Mouse (Mus musculus): ENCODE measurements around the gene Creld1.

The Creld1 gene

DNA sequence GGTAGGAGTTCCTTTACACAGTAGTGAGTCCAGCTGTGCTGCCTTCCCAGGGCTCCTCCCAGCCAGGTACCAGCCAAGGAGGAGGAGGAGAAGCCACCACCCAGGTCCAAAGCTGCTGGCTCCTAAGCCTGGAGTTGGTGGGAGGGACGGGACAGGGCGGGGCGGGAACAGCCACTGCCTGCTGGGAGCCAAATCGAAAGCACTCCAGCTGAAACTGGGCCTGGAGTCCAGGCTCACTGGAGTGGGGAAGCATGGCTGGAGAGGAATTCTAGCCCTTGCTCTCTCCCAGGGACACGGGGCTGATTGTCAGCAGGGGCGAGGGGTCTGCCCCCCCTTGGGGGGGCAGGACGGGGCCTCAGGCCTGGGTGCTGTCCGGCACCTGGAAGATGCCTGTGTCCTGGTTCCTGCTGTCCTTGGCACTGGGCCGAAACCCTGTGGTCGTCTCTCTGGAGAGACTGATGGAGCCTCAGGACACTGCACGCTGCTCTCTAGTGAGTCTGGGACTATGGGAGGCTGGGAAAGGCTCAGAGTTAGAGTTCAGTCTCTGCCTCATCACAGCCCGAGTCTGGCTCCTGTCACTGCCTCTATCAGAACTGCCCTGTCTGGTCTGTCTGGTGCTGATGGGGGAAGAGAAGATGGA, 11.7 kb upstream of the Creld1 start, which contains the start of gene Il17rc:
Il17rc (plus strand) TSS at position 131 of the 640 bp plus-strand sequence.
- WGBS, result 43% methylated on average over 12 of the region's 12 CpGs

DNA sequence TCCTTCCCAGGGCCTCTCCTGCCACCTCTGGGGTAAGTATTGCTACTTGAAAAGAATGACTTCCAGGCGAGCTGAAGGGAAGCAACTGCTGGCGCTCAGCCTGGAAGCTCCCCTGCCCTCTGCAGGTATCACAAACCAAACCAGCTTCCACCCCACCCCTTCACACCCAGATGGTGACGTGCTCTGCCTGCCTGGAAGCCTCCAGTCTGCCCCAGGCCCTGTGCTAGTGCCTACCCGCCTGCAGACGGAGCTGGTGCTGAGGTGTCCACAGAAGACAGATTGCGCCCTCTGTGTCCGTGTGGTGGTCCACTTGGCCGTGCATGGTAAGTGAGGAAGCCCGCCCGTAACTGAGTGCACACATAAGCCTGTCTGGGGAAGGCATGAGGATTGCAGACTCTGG, 11.0 kb upstream of the Creld1 start:
- 87% methylated on average over 10 of the region's 10 CpGs for WGBS

DNA sequence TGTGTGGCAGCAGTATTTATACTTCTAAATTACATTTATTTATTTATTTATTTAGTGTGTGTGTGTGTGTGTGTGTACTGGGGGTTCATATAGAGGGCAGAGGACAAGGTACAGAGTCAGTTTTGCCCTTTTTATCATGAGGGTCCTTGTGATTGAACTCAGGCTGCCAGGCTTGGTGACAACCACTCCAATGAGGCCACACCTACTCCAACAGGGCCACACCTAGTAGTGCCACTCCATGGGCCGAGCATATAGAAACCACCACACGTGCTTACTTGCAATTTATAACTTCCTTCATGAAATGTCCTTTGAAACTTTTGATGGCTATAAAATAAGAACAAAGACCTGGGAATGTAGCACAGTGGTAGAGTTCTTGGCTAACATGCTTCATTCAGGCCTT, 9.9 kb upstream of the Creld1 start:
- 93% methylated on average over 2 of the region's 2 CpGs for WGBS

DNA sequence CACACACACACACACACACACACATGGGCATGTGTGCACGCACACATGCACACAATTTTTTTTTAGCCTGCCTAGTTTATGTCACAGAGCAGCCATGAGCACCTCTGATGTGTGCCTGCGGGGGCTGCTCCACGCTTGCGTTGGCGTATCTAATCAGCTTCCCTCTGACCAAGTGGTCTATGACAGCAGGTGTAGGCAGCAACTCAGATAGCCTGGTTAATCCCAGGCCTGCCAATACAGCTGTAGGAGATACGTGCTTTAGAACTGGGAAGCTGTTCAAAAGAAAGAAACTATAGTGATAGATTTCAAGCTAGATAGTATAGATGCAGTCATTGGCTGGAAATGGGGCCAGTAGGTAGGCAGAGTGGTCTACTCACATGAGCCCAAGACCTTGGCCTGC, 9.4 kb upstream of the Creld1 start:
- WGBS, result 88% methylated on average over 6 of the region's 6 CpGs

DNA sequence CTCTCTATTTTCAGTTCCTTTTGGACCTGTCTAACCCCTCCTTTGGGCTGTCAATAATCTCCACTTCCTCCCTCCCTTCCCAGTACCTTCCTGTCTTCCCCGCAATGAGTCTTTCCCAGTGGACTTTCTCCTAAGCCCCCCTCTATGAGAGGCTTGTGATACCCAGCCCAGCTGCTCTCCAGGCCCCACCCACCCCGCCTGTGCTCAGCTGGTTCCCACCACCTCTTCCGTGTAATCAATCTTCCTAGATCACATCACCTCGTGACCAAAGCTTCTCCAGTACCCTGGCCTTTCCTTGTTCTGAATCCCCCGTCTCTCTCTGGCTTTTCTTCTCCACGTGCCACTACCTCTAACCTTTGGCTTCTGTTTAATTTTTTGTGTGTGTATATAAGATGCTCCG, 5.7 kb upstream of the Creld1 start:
- 79% methylated on average over 7 of the region's 7 CpGs for WGBS

DNA sequence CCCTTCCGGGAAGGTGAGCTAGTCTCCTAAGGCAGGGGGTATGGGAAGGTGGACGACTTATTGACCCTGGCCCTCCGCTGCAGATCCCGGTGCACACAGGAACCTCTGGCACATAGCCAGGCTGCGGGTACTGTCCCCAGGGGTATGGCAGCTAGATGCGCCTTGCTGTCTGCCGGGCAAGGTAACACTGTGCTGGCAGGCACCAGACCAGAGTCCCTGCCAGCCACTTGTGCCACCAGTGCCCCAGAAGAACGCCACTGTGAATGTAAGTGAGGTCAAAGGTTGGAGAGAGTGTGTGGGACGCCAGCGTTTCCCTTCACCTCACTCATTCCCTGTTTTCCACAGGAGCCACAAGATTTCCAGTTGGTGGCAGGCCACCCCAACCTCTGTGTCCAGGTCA, 4.2 kb upstream of the Creld1 start:
- WGBS, result 84% methylated on average over 10 of the region's 10 CpGs

DNA sequence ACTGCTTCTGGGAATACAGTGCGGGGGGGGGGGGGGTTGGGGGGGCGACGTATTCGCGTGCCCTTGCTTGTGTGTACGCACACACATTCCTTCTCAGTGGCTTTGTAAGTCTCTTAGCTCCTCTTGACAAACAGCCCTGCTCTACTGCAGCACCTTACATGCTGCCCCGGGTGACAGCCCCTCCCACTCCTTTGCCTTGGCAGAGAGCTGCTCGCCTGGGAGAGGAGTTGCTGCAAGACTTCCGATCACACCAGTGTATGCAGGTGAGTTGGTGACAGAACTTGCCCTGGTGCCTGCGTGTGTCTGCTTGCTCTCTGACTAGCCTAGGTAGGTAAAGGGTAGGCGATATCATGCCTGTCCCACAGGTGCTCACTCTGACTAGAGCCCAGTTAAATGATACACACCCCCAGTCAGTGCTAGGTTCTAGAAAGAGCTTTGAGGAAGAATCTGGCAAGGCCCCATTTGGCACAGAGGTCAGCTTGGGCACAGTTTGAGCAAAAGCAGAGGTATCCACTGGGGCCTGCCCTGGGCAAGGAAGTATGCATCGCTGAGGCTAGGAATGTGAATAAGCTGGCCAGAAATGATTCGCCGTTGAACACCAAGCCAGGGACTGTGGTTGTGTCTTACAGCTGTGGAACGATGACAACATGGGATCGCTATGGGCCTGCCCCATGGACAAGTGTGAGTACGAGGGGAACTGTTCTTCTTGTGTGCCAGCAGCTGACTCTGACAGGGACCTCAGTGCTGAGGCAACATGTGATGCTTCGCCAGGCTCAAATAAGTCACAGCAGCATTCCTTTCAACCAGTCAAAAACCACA, 2.3 kb upstream of the Creld1 start:
- 65% methylated on average over 18 of the region's 18 CpGs for WGBS

DNA sequence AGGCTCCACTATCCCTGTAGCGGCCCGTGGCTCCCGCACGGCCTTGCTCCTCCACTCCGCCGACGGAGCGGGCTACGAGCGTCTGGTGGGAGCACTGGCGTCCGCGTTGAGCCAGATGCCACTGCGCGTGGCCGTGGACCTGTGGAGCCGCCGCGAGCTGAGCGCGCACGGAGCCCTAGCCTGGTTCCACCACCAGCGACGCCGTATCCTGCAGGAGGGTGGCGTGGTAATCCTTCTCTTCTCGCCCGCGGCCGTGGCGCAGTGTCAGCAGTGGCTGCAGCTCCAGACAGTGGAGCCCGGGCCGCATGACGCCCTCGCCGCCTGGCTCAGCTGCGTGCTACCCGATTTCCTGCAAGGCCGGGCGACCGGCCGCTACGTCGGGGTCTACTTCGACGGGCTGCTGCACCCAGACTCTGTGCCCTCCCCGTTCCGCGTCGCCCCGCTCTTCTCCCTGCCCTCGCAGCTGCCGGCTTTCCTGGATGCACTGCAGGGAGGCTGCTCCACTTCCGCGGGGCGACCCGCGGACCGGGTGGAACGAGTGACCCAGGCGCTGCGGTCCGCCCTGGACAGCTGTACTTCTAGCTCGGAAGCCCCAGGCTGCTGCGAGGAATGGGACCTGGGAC, 509 bp upstream of the Creld1 start:
- 3% methylated on average over 65 of the region's 65 CpGs for whole genome bisulfite sequencing

DNA sequence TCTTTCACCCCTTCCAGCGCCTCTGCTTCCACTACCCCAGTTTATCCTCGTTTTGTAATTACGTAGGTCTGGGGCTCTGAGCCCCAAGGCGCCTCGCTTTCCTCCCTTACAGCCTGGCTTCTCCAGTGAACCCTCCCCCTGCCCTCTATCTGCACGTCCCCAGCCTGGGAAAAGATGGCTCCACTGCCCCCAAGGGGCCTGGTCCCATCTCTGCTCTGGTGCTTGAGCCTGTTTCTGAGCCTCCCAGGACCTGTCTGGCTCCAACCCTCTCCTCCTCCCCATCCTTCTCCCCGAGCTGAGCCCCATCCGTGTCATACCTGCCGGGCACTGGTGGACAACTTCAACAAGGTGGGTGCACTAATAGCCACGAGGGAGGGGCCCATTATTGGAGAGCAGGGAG, 632 bp downstream of the Creld1 start:
- WGBS, result 6% methylated on average over 10 of the region's 10 CpGs

DNA sequence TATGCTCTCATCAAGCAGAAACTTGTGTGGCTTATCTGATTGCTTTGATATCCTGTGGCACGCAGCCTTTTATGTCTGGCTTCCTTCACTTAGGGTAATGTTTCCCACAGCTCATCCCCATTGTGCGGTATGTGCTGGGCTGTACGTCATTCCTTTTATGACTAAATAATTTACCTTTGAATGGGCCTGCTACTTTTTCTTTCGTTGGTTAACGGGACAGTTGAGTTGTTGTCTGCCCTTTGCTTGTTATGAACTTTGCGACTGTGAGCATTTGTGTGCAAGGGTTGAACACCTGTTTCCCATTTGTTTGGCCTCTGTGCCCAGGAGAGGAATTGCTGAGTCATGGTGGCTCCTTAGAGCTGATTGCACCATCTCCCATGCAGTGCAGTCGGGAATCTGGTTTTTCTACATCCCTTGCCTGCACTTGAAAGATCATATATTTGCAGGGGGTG, 4.1 kb downstream of the Creld1 start:
- 31% methylated on average over 7 of the region's 7 CpGs for WGBS

DNA sequence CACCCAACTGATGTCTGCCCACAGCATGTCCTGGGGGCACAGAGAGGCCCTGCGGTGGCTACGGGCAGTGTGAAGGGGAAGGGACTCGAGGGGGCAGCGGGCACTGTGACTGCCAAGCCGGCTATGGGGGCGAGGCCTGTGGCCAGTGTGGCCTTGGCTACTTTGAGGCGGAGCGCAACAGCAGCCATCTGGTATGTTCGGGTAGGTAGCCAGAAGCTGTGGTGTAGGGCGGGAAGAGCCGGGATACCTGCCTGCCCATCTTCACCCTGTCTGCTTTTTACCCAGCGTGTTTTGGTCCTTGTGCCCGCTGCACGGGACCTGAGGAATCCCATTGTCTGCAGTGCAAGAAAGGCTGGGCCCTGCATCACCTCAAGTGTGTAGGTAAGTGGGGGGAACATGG, 6.3 kb downstream of the Creld1 start:
- WGBS, result 94% methylated on average over 14 of the region's 14 CpGs

DNA sequence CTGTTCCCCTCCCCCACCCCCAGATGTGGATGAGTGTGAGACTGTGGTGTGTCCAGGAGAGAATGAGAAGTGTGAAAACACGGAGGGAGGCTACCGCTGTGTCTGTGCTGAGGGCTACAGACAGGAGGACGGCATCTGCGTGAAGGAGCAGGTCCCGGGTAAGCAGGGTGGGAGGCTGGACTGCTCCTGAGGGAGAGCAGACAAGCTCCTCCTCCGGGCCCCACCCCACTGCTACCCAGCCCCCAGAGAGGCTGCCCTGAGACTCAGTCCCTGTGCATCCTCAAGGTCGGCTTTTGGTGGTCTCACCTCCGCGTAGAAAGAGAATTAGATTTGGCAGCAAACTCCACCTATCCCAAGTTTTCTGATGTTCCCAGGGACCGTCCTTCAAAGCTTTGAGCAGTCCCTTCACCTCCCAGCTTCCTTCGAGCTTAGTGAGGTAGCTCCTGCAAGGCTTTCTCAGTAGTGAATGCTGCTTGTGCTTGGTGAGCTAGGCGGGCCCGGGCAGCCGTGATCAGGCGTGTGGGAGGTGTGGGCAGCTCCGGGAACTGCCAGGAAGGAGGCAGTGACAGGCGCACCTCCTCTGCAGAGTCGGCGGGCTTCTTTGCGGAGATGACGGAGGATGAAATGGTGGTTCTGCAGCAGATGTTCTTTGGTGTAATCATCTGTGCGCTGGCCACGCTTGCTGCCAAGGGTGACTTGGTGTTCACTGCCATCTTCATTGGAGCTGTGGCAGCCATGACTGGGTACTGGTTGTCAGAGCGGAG, 9.2 kb downstream of the Creld1 start:
- 51% methylated on average over 24 of the region's 24 CpGs for WGBS

DNA sequence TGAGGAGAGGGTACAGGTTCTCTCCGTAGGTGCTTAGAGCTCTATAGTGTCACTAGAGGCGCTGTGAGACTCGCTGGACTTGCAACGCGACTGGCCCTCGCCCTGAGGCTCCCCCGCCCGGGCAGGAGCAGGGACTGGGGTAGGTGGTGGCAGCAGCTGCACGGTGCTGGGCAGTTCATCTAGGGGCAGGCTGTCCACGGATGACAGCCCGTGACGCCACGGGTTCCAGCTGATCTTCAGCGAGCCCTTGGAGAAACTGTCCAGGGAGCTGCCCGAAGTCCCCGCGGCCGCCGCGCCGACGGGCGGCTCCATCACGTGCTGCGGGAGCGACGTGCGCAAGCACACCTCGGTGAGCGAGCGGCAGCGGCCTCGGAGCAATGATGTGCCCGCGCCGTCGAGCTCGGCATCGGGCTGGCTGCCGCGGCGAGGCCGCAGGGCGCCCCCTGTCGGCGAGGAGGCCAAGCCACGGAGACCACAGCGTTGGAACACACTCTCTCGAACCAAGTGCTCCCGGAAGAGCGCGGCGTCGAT, 11.2 kb downstream of the Creld1 start:
- WGBS, result 4% methylated on average over 54 of the region's 54 CpGs

DNA sequence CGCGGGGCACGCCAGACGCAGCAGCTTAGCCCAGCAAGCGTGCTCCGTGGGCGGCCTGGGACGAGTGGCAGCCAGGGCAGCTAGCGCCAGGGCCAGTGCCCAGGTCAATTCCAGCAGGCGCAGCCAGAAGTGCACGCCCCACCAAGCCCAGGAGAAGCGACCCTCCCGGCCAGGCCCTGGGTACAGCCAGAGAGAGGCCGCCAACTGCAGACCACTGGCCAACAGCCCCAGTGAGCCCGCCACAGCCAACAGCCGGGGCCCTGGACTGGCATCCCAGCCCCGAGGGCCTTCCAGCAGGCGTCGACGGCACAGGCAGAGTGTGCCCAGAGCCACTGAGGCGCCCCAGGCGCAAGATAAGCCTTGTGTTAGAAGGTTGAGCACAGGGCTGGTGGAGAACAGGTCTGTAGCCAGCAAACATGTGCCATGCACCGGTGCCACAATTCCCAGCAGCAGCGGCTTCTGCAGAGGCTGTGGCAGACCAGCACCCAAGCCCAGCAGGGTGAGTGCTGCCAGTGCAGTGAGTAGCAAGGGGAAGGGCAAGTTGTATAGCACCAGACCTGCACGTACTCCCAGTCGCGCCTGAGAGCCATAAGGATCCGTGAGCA, 12.1 kb downstream of the Creld1 start:
- 58% methylated on average over 28 of the region's 28 CpGs for WGBS

DNA sequence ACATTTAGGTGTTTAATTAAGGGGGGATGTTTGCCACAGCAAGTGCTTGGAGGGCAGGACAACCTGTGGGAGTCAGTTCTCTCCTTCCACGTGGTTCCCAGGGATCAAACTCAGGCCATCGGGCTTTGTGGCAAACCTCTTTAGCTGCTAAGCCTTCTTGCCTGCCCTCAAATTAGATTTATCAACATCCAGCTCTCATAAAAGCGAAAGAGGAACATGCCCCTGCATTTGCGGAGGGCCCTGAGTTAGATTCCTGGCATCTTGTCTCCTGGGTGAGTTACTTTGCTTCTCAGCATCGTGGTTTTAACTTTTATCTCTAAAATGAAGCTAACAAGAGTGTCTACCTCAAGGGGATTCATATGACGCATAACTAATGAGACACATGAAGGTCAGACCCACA, 16.2 kb downstream of the Creld1 start:
- 82% methylated on average over 6 of the region's 6 CpGs for WGBS

DNA sequence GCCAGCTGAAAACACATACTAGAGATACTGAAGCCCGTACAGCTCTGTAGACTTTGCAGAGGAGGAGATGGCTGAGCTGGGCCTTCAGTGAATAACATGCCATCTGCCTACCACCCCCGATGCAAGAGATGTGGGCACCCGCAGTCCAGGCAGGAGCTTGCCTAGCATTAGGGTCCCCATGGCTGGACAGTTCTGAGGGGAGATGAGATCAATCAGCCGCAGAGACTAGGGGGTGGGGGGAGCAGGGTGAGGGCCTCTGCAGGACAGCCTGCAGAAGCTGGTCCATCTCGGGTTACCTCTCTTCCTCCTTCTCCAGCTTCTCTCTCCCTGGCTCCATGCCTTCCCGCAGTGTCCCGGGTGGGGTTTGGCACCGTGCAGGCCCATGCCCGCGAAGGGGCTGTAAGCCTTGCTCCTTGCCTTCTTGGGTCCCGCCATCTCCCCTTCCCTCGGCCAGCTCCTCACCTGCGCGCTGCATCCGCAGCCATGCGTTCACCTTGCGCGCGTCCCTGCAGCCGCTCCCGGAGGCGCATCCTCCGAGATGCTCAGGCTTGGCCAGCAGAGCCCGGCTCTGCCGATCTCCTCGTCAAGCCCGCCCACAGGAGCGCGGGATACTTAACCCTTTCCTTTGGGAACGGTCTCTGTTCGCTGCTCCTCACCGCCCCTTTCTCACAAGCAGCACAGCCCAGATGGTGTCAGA, 18.4 kb downstream of the Creld1 start, which contains the start of gene Prrt3:
Prrt3 (minus strand) TSS at position 544 of the 697 bp plus-strand sequence.
- 4% methylated on average over 32 of the region's 32 CpGs for WGBS

DNA sequence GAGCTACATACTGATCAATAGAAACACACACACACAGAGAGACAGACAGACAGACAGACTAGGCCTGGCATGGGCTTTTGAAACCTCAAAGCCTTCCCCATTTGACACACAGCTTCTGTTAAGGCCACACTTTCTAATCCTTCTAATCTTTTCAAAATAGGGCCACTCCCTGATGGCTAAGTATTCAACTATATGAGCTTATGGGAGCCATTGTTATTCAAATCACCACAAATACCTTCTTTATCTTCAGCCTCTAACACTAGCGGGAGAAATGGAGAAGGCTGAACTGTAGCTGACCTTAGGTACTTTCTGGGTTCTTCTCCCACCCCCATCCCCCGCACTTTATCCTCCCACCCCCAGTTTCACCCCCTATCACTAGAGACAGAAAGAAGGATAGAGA, 19.7 kb downstream of the Creld1 start:
- 88% methylated on average over 2 of the region's 2 CpGs for WGBS

DNA sequence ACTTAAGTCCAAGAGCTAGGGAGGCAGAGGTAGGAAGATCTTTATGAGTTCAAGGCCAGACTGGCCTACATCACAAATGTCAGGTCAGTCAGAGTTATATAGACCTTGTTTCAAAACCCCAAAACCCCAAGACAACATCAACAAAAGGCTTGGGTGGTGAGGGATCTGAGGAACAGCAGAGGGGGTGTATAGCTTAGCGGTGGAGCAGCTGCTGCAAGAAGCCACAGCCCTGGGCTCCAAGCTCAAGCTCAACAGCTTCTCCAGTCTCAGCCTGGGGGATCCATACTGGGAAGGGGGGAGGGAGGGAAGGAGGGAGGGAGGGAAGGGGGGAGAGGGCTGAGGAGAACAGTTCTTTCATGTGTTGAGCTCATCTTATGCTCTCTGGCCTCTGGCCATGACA, 22.6 kb downstream of the Creld1 start:
- 67% methylated on average over 1 of the region's 1 CpGs for WGBS

DNA sequence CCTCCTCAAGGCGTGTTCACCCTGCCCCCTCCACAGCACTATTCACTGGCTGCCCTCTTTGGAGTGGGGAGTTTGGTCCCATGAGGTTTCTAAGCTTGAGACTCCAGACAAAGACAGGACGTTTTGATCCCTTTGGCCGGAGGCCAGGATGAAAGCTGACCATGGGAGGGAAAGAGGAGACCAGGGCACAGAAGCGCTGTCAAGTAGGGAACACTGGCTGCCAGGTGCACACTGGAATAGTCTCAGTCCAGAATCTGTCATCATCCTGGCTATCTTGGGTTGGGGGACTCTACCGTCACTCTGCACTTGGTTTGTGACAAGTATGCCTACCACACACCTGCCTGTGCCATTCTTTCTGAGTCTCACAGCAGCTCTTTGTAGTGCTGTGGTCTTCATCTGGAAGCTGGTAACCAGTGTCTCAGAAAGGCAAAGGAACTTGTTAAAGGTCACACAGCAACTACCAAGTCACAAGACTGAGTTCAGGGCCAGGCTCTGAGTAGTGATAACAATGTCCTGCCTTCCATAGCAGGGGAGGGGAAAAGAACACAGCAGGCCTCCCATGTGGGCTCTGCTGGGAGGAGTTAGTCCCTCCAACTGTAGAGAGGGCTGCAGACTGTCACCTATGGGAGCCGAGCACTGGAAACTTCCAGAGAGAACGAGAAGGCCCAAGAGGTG, 25.3 kb downstream of the Creld1 start:
- WGBS, result 58% methylated on average over 7 of the region's 7 CpGs

DNA sequence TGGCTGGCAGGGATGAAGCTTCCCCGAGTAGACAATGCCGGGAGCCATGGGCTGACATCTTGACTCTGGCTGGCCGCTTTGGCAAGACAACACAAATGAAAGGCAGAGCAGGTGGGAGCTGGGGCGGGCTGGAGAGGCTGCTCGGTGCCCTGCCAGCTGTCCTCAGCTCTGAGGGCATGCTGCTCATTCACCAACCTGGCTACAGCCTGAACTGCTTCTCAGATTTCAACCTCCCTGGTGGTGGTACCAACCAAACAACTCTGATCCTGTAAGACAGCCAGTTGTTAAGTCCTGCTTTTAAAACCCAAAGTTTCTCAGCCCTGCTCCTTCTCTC, 25.8 kb downstream of the Creld1 start:
- 48% methylated on average over 5 of the region's 5 CpGs for WGBS

All from cerebral cortex, adult 2 months (tissue).